In genomic region chr19:6156372-6156771, GRCm38 (mm10) we compare ENCODE assay signal across 19 mouse cellular contexts. TPM values are rescaled to one million over a fixed set of nuclear protein-coding genes. Genes with fewer than 3 reads are reported as not detected.
DNase-seq lines count a peak whose midpoint lies in the region; ATAC-seq and TF ChIP-seq lines count a peak whose summit lies in the region.
"Had no signal": no experiment of that assay in that cellular context is flagged by ENCODE, and none has a peak within 500 bp of the region (broad histone marks: within the 10 kb centered on the region; RNA-seq: fewer than 3 reads in every experiment).

No protein-coding gene starts in this region.

- ATAC-seq in kidney, embryonic 14.5 days (ENCODE audit: low FRiP score, low TSS enrichment): no peak
- ATAC-seq: forebrain, embryonic 16.5 days had no signal

- TF ChIP-seq RAD21 in MEL (IDR thresholded peaks at IDR 0.05; ENCODE audit: low read depth, low read length): no peak; the same call in 1 of the 2 replicates

- H3K4me2 ChIP-seq in kidney, embryonic 14.5 days (replicated peaks; ENCODE audit: low read depth, low read length): no peak overlapping the region
- H3K4me2 ChIP-seq: heart, embryonic 13.5 days; hindbrain, embryonic 12.5 days; liver, embryonic 13.5 days; stomach, embryonic 15.5 days had no signal

- no peaks in the 10 kb centered on the region for H3K4me1 ChIP-seq in kidney, adult 2 months (ENCODE audit: control insufficient read depth, insufficient read depth, low read length)
- no peaks in the 10 kb centered on the region for H3K4me1 ChIP-seq in kidney, embryonic 14.5 days (ENCODE audit: control insufficient read depth, insufficient read depth, low read length)
- H3K4me1 ChIP-seq in MEL (ENCODE audit: control insufficient read depth in 1 of 2, insufficient read depth in 2 of 2, low read length in 2 of 2): peaks cover 2 to 14% of the 10 kb centered on the region in 2 experiments; a peak in 3 of 4 replicates
- H3K4me1 ChIP-seq: heart, embryonic 13.5 days; hindbrain, embryonic 12.5 days; stomach, embryonic 15.5 days had no signal

- H3K79me2 ChIP-seq in MEL (ENCODE audit: control insufficient read depth, insufficient read depth, low read length, poor library complexity): no peaks in the 10 kb centered on the region

- DNase-seq in adrenal gland, postnatal 10 days: peak; percentile 45
- no peak for DNase-seq in adrenal gland, postnatal 4 days (ENCODE audit: low spot score in 2 of 2)
- DNase-seq in kidney, adult 2 months: peak; percentile 70
- no peak for DNase-seq in MEL (ENCODE audit: low read depth, low spot score)
- peak; percentile 69 for DNase-seq in kidney, postnatal 14 days
- DNase-seq in embryo, embryonic 11 days: no peak
- no peak for DNase-seq in neural tube, embryonic 10.5 days (ENCODE audit: extremely low spot score, low spot score)
- DNase-seq: cerebellum, postnatal 14 days; gastrocnemius, postnatal 14 days; liver, embryonic 13.5 days; right cerebral cortex, postnatal 25 days had no signal

- TF ChIP-seq POLR2A in kidney, adult 2 months (IDR thresholded peaks at IDR 0.05; ENCODE audit: low read depth, low read length): no peak
- TF ChIP-seq POLR2A in MEL (IDR thresholded peaks at IDR 0.05; ENCODE audit: control insufficient read depth in 1 of 2, insufficient read depth in 1 of 2, low read depth in 1 of 2, low read length in 2 of 2, poor library complexity in 1 of 2): no peak

- no peak; the same call in 1 of the 2 replicates for TF ChIP-seq CTCF in kidney, adult 2 months (conservative IDR thresholded peaks at IDR 0.05; ENCODE audit: insufficient read depth, insufficient read length, low read depth, low read length)
- peak in 2 of 3 experiments; percentile 2 to 21; a peak in 1 of 6 replicates for TF ChIP-seq CTCF in MEL (IDR thresholded peaks at IDR 0.05 in 2 of 3, conservative IDR thresholded peaks at IDR 0.05 in 1 of 3; ENCODE audit: control insufficient read depth in 1 of 3, insufficient read depth in 1 of 3, low read depth in 2 of 3, low read length in 3 of 3, poor library complexity in 1 of 3, severe bottlenecking in 1 of 3)

- TF ChIP-seq EP300 in MEL (IDR thresholded peaks at IDR 0.05; ENCODE audit: low read depth in 1 of 2, low read length in 2 of 2): no peak

- no peak overlapping the region for H3K9ac ChIP-seq in kidney, embryonic 14.5 days (ENCODE audit: low read depth, low read length)
- H3K9ac ChIP-seq in MEL (ENCODE audit: control insufficient read depth, low read depth, low read length, poor library complexity, severe bottlenecking): no peak overlapping the region
- H3K9ac ChIP-seq: heart, embryonic 13.5 days; hindbrain, embryonic 12.5 days; liver, embryonic 13.5 days; stomach, embryonic 15.5 days had no signal

- no peak overlapping the region for H3K4me3 ChIP-seq in kidney, adult 2 months (ENCODE audit: insufficient read depth, low read depth, low read length)
- no peak overlapping the region for H3K4me3 ChIP-seq in kidney, embryonic 14.5 days (ENCODE audit: low read length)
- no peak overlapping the region for H3K4me3 ChIP-seq in MEL (ENCODE audit: control insufficient read depth in 1 of 2, insufficient read depth in 1 of 2, low read depth in 2 of 2, low read length in 2 of 2)
- H3K4me3 ChIP-seq: heart, embryonic 13.5 days; hindbrain, embryonic 12.5 days; liver, embryonic 13.5 days; myocyte; stomach, embryonic 15.5 days had no signal

- no peaks in the 10 kb centered on the region for H3K36me3 ChIP-seq in kidney, adult 2 months (ENCODE audit: control insufficient read depth, insufficient read depth, low read length)
- H3K36me3 ChIP-seq in kidney, embryonic 14.5 days (ENCODE audit: control insufficient read depth, insufficient read depth, low read length): no peaks in the 10 kb centered on the region
- H3K36me3 ChIP-seq in MEL (ENCODE audit: control insufficient read depth in 1 of 2, insufficient read depth in 2 of 2, low read length in 2 of 2): peaks cover 0 to 6% of the 10 kb centered on the region in 2 experiments; a peak in 1 of 4 replicates
- H3K36me3 ChIP-seq: heart, embryonic 13.5 days; hindbrain, embryonic 12.5 days; liver, embryonic 13.5 days; stomach, embryonic 15.5 days had no signal

- no peaks in the 10 kb centered on the region for H3K27me3 ChIP-seq in kidney, adult 2 months (replicated peaks; ENCODE audit: control insufficient read depth, insufficient read depth, low read length)
- no peaks in the 10 kb centered on the region for H3K27me3 ChIP-seq in kidney, embryonic 14.5 days (ENCODE audit: control insufficient read depth, insufficient read depth, low read length)
- H3K27me3 ChIP-seq in MEL (ENCODE audit: control insufficient read depth in 1 of 2, insufficient read depth in 2 of 2, low read length in 2 of 2): peaks cover 0 to 4% of the 10 kb centered on the region in 2 experiments; a peak in 3 of 4 replicates
- H3K27me3 ChIP-seq: hindbrain, embryonic 12.5 days; stomach, embryonic 15.5 days had no signal

- H3K9me3 ChIP-seq in kidney, embryonic 14.5 days (ENCODE audit: control insufficient read depth, low read length): no peaks in the 10 kb centered on the region
- H3K9me3 ChIP-seq in MEL (replicated peaks; ENCODE audit: insufficient read depth, low read length): no peaks in the 10 kb centered on the region
- H3K9me3 ChIP-seq: heart, embryonic 13.5 days; hindbrain, embryonic 12.5 days; liver, embryonic 13.5 days; stomach, embryonic 15.5 days had no signal

- 48% methylated on average over 8 of the region's 8 CpGs for WGBS in kidney, adult 2 months
- 61% methylated on average over 8 of the region's 8 CpGs for WGBS in kidney, embryonic 14.5 days

- no peak overlapping the region for H3K27ac ChIP-seq in kidney, adult 2 months (ENCODE audit: insufficient read depth, low read depth, low read length)
- no peak overlapping the region for H3K27ac ChIP-seq in kidney, embryonic 14.5 days (ENCODE audit: low read depth, low read length)
- no peak overlapping the region for H3K27ac ChIP-seq in MEL (ENCODE audit: control insufficient read depth, low read depth, low read length)
- H3K27ac ChIP-seq: heart, embryonic 13.5 days; hindbrain, embryonic 12.5 days; liver, embryonic 13.5 days; stomach, embryonic 15.5 days had no signal

TF ChIP-seq in MEL, 35 proteins besides CTCF, POLR2A, EP300 and RAD21:
- TF ChIP-seq SIN3A (IDR thresholded peaks at IDR 0.05; ENCODE audit: low read length) (no peak), NRF1 (IDR thresholded peaks at IDR 0.05; ENCODE audit: insufficient read depth, low read depth, low read length, poor library complexity, severe bottlenecking) (no peak), ZKSCAN1 (IDR thresholded peaks at IDR 0.05; ENCODE audit: low read depth, low read length) (no peak), POLR2AphosphoS2 (IDR thresholded peaks at IDR 0.05; ENCODE audit: low read length) (no peak), BHLHE40 (IDR thresholded peaks at IDR 0.05; ENCODE audit: borderline replicate concordance, low read depth, low read length) (no peak), ETS1 (IDR thresholded peaks at IDR 0.05; ENCODE audit: low read depth, low read length) (no peak), ZNF384 (IDR thresholded peaks at IDR 0.05; ENCODE audit: low read depth, low read length) (no peak), GATA1 (IDR thresholded peaks at IDR 0.05; ENCODE audit: low read depth, low read length) (no peak)

RNA-seq across cellular contexts. Expression of gene Arl2, which starts 15.0 kb away (rescaled TPM):
- total RNA-seq in adrenal gland, postnatal 10 days (2021): 10 to 100 TPM; 63.1 to 63.7 TPM
- total RNA-seq in adrenal gland, postnatal 4 days (2021): 10 to 100 TPM; 64.2 to 65.1 TPM
- polyA plus RNA-seq in kidney, adult 2 months (2012; rRNA removed): 144 and 157 TPM in 2 replicates
- polyA plus RNA-seq in kidney, embryonic 14.5 days (2014; fragmentation: Nextera tagmentation; extraction: Ambion mirVana): 82.6 and 98.8 TPM in 2 replicates
- 47.2 and 53.8 TPM in 2 replicates for total RNA-seq in MEL (2012; rRNA removed)
- 100 to 1,000 TPM in 1 of 2 experiments, not detected in 1; 111 TPM for polyA plus RNA-seq in MEL (2012; ENCODE audit: insufficient read depth in 1 of 2, insufficient read length in 2 of 2, low read depth in 1 of 2, low replicate concordance in 2 of 2, missing spikeins in 1 of 2)

RNA-seq across cellular contexts. Expression of gene Batf2, which starts 15.6 kb away (rescaled TPM):
- total RNA-seq in adrenal gland, postnatal 10 days (2021): 1 to 10 TPM in 1 of 2 experiments, under 1 TPM in 1; 0.57 to 1.6 TPM
- 1 to 10 TPM in 1 of 2 experiments, under 1 TPM in 1; 0.81 to 2.0 TPM for total RNA-seq in adrenal gland, postnatal 4 days (2021)
- polyA plus RNA-seq in kidney, adult 2 months (2012; rRNA removed): 4.8 and 5.5 TPM in 2 replicates
- polyA plus RNA-seq in kidney, embryonic 14.5 days (2014; fragmentation: Nextera tagmentation; extraction: Ambion mirVana): 0.15 TPM in 1 of 2 replicates, not detected in the other
- 0.19 TPM in 1 of 2 replicates, not detected in the other for total RNA-seq in MEL (2012; rRNA removed)
- polyA plus RNA-seq in MEL (2012; ENCODE audit: insufficient read depth in 1 of 2, insufficient read length in 2 of 2, low read depth in 1 of 2, low replicate concordance in 2 of 2, missing spikeins in 1 of 2): under 1 TPM in 1 of 2 experiments, not detected in 1; 0.60 TPM
- polyA plus RNA-seq: forebrain, embryonic 16.5 days; heart, embryonic 13.5 days had no signal

RNA-seq across cellular contexts. Expression of gene Majin, which starts 27.8 kb away (rescaled TPM):
- under 1 TPM; 0.72 to 0.79 TPM for total RNA-seq in adrenal gland, postnatal 10 days (2021)
- total RNA-seq in adrenal gland, postnatal 4 days (2021): 1 to 10 TPM; 2.1 to 3.5 TPM
- polyA plus RNA-seq in kidney, adult 2 months (2012; rRNA removed): 0.16 and 0.28 TPM in 2 replicates
- not detected in 2 replicates for polyA plus RNA-seq in kidney, embryonic 14.5 days (2014; fragmentation: Nextera tagmentation; extraction: Ambion mirVana)
- total RNA-seq in MEL (2012; rRNA removed): not detected in 2 replicates
- polyA plus RNA-seq in MEL (2012; ENCODE audit: insufficient read depth in 1 of 2, insufficient read length in 2 of 2, low read depth in 1 of 2, low replicate concordance in 2 of 2, missing spikeins in 1 of 2): not detected
- total RNA-seq: gastrocnemius, postnatal 14 days; layer of hippocampus, adult 8-10 months; left cerebral cortex, postnatal 10 days had no signal
- polyA plus RNA-seq: forebrain, embryonic 16.5 days; heart, embryonic 13.5 days; hindbrain, embryonic 12.5 days; liver, embryonic 13.5 days; myocyte; stomach, embryonic 15.5 days had no signal

RNA-seq across cellular contexts. Expression of gene Snx15, which starts 28.3 kb away (rescaled TPM):
- total RNA-seq in adrenal gland, postnatal 10 days (2021): 10 to 100 TPM; 19.6 to 21.8 TPM
- 10 to 100 TPM; 27.1 to 27.7 TPM for total RNA-seq in adrenal gland, postnatal 4 days (2021)
- polyA plus RNA-seq in kidney, adult 2 months (2012; rRNA removed): 28.7 and 35.0 TPM in 2 replicates
- 29.6 and 37.0 TPM in 2 replicates for polyA plus RNA-seq in kidney, embryonic 14.5 days (2014; fragmentation: Nextera tagmentation; extraction: Ambion mirVana)
- 14.9 and 20.4 TPM in 2 replicates for total RNA-seq in MEL (2012; rRNA removed)
- 10 to 100 TPM in 1 of 2 experiments, not detected in 1; 35.3 TPM for polyA plus RNA-seq in MEL (2012; ENCODE audit: insufficient read depth in 1 of 2, insufficient read length in 2 of 2, low read depth in 1 of 2, low replicate concordance in 2 of 2, missing spikeins in 1 of 2)

RNA-seq across cellular contexts. Expression of gene Sac3d1, which starts 37.9 kb away (rescaled TPM):
- total RNA-seq in adrenal gland, postnatal 10 days (2021): 10 to 100 TPM; 15.9 to 17.2 TPM
- 10 to 100 TPM; 18.6 TPM for total RNA-seq in adrenal gland, postnatal 4 days (2021)
- polyA plus RNA-seq in kidney, adult 2 months (2012; rRNA removed): 23.8 and 30.3 TPM in 2 replicates
- 56.1 and 64.4 TPM in 2 replicates for polyA plus RNA-seq in kidney, embryonic 14.5 days (2014; fragmentation: Nextera tagmentation; extraction: Ambion mirVana)
- 34.0 and 44.4 TPM in 2 replicates for total RNA-seq in MEL (2012; rRNA removed)
- polyA plus RNA-seq in MEL (2012; ENCODE audit: insufficient read depth in 1 of 2, insufficient read length in 2 of 2, low read depth in 1 of 2, low replicate concordance in 2 of 2, missing spikeins in 1 of 2): 10 to 100 TPM in 1 of 2 experiments, not detected in 1; 49.3 TPM

Comparison
In these comparisons a context has a peak if more than half of its experiments do, and no peak if none do; other contexts are left out.
1. DNase-seq: peak in adrenal gland, postnatal 10 days (single experiment), kidney, adult 2 months (single experiment) and kidney, postnatal 14 days (single experiment); none in adrenal gland, postnatal 4 days (0 of 2), MEL (single experiment), embryo, embryonic 11 days (single experiment) and neural tube, embryonic 10.5 days (single experiment).